Comparison of ENCODE assay signal across 8 mouse cellular contexts in genomic region chr10:81523570-81523969, GRCm38 (mm10). TPM values are rescaled to one million over a fixed set of nuclear protein-coding genes. Genes with fewer than 3 reads are reported as not detected.
DNase-seq lines count a peak whose midpoint lies in the region; ATAC-seq and TF ChIP-seq lines count a peak whose summit lies in the region.
"Had no signal": no experiment of that assay in that cellular context is flagged by ENCODE, and none has a peak within 500 bp of the region (broad histone marks: within the 10 kb centered on the region; RNA-seq: fewer than 3 reads in every experiment).

No protein-coding gene starts in this region.

- H3K27ac ChIP-seq in midbrain, embryonic 10.5 days (replicated peaks): no peak overlapping the region
- no peak overlapping the region for H3K27ac ChIP-seq in midbrain, embryonic 14.5 days (replicated peaks; ENCODE audit: low read depth, low read length)
- 0 out of 2 replicates have a peak overlapping the region, but pooled peaks have one; percentile 36 for H3K27ac ChIP-seq in embryonic facial prominence, embryonic 10.5 days (replicated peaks)
- no peak overlapping the region; the same call in 1 of the 2 replicates for H3K27ac ChIP-seq in limb, embryonic 14.5 days (replicated peaks; ENCODE audit: low read depth, low read length)
- H3K27ac ChIP-seq in stomach, embryonic 15.5 days: peak overlapping the region; percentile 77

- peaks cover 13% of the 10 kb centered on the region; the same call in 1 of the 2 replicates for H3K4me1 ChIP-seq in midbrain, embryonic 10.5 days
- no peaks in the 10 kb centered on the region for H3K4me1 ChIP-seq in midbrain, embryonic 14.5 days (ENCODE audit: control insufficient read depth, insufficient read depth, low read length)
- peaks cover 8% of the 10 kb centered on the region; the same call in 1 of the 2 replicates for H3K4me1 ChIP-seq in embryonic facial prominence, embryonic 10.5 days
- no peaks in the 10 kb centered on the region for H3K4me1 ChIP-seq in limb, embryonic 14.5 days (ENCODE audit: control insufficient read depth, insufficient read depth, low read length)
- H3K4me1 ChIP-seq in stomach, embryonic 15.5 days: peaks cover 5% of the 10 kb centered on the region; the same call in 1 of the 2 replicates

- DNase-seq in midbrain, embryonic 10.5 days (ENCODE audit: low spot score): no peak
- no peak for DNase-seq in midbrain, embryonic 14.5 days
- DNase-seq in embryonic facial prominence, embryonic 10.5 days (ENCODE audit: low spot score): no peak
- DNase-seq in limb, embryonic 14.5 days (ENCODE audit: low spot score): no peak
- DNase-seq in thymus, postnatal 36 days: no peak
- DNase-seq in layer of hippocampus, adult 11-12 months (ENCODE audit: low spot score): no peak
- DNase-seq: thymus, postnatal 4 days had no signal

- H3K4me3 ChIP-seq in midbrain, embryonic 10.5 days: 0 out of 2 replicates have a peak overlapping the region, but pooled peaks have one; percentile 9
- no peak overlapping the region for H3K4me3 ChIP-seq in midbrain, embryonic 14.5 days (replicated peaks; ENCODE audit: low read depth, low read length)
- peak overlapping the region; percentile 24 for H3K4me3 ChIP-seq in embryonic facial prominence, embryonic 10.5 days
- no peak overlapping the region for H3K4me3 ChIP-seq in limb, embryonic 14.5 days (replicated peaks; ENCODE audit: low read length)
- H3K4me3 ChIP-seq in stomach, embryonic 15.5 days (replicated peaks): peak overlapping the region; percentile 26

- WGBS in midbrain, embryonic 10.5 days: 26% methylated on average over 19 of the region's 19 CpGs
- 23% methylated on average over 19 of the region's 19 CpGs for WGBS in midbrain, embryonic 14.5 days
- whole genome bisulfite sequencing in embryonic facial prominence, embryonic 10.5 days: 19% methylated on average over 19 of the region's 19 CpGs
- 15% methylated on average over 19 of the region's 19 CpGs for WGBS in limb, embryonic 14.5 days
- WGBS in stomach, embryonic 15.5 days: 11% methylated on average over 19 of the region's 19 CpGs

- ATAC-seq in midbrain, embryonic 14.5 days (ENCODE audit: low FRiP score, low TSS enrichment): no peak
- no peak for ATAC-seq in limb, embryonic 14.5 days (ENCODE audit: low FRiP score, low read depth)
- ATAC-seq in stomach, embryonic 15.5 days (ENCODE audit: insufficient read depth, low FRiP score, low read depth): no peak

- H3K27me3 ChIP-seq in midbrain, embryonic 10.5 days (ENCODE audit: low read depth, poor library complexity, severe bottlenecking): peaks cover 22% of the 10 kb centered on the region
- H3K27me3 ChIP-seq in midbrain, embryonic 14.5 days (ENCODE audit: control insufficient read depth, insufficient read depth, low read length): no peaks in the 10 kb centered on the region
- H3K27me3 ChIP-seq in embryonic facial prominence, embryonic 10.5 days (replicated peaks; ENCODE audit: low read depth, poor library complexity, severe bottlenecking): peaks cover 26% of the 10 kb centered on the region
- no peaks in the 10 kb centered on the region; the same call in 1 of the 2 replicates for H3K27me3 ChIP-seq in limb, embryonic 14.5 days (ENCODE audit: control insufficient read depth, insufficient read depth, low read length)
- H3K27me3 ChIP-seq in stomach, embryonic 15.5 days (replicated peaks): no peaks in the 10 kb centered on the region

- TF ChIP-seq POLR2A in limb, embryonic 14.5 days (IDR thresholded peaks at IDR 0.05; ENCODE audit: borderline replicate concordance, extremely low read depth, insufficient read depth, insufficient read length): no peak

- H3K9ac ChIP-seq in midbrain, embryonic 14.5 days (replicated peaks; ENCODE audit: low read length): no peak overlapping the region
- peak overlapping the region; percentile 25; the same call in 1 of the 2 replicates for H3K9ac ChIP-seq in limb, embryonic 14.5 days (ENCODE audit: low read depth, low read length, severe bottlenecking)
- no peak overlapping the region for H3K9ac ChIP-seq in stomach, embryonic 15.5 days

- no peaks in the 10 kb centered on the region for H3K9me3 ChIP-seq in midbrain, embryonic 10.5 days (replicated peaks)
- H3K9me3 ChIP-seq in midbrain, embryonic 14.5 days (ENCODE audit: control insufficient read depth, low read length): no peaks in the 10 kb centered on the region
- H3K9me3 ChIP-seq in embryonic facial prominence, embryonic 10.5 days: no peaks in the 10 kb centered on the region
- H3K9me3 ChIP-seq in limb, embryonic 14.5 days (ENCODE audit: control insufficient read depth, low read length): no peaks in the 10 kb centered on the region
- H3K9me3 ChIP-seq in stomach, embryonic 15.5 days: no peaks in the 10 kb centered on the region

- H3K36me3 ChIP-seq in midbrain, embryonic 10.5 days: 0 out of 2 replicates have a peak, but pooled peaks cover 7% of the 10 kb centered on the region
- H3K36me3 ChIP-seq in midbrain, embryonic 14.5 days (ENCODE audit: control insufficient read depth, insufficient read depth, low read length): 0 out of 2 replicates have a peak, but pooled peaks cover 4% of the 10 kb centered on the region
- peaks cover 7% of the 10 kb centered on the region for H3K36me3 ChIP-seq in embryonic facial prominence, embryonic 10.5 days (replicated peaks)
- H3K36me3 ChIP-seq in limb, embryonic 14.5 days (ENCODE audit: control insufficient read depth, insufficient read depth, low read length): peaks cover 7% of the 10 kb centered on the region; the same call in 1 of the 2 replicates
- H3K36me3 ChIP-seq in stomach, embryonic 15.5 days: no peaks in the 10 kb centered on the region

- no peak overlapping the region for H3K4me2 ChIP-seq in midbrain, embryonic 14.5 days (ENCODE audit: low read length)
- no peak overlapping the region; the same call in 1 of the 2 replicates for H3K4me2 ChIP-seq in limb, embryonic 14.5 days (replicated peaks; ENCODE audit: low read depth, low read length, severe bottlenecking)
- peak overlapping the region; percentile 31 for H3K4me2 ChIP-seq in stomach, embryonic 15.5 days

RNA-seq across cellular contexts. Expression of gene Gna15, which starts 0.5 kb away (rescaled TPM):
- 0.53 and 0.85 TPM in 2 replicates for polyA plus RNA-seq in midbrain, embryonic 10.5 days (2016; fragmentation: Nextera tagmentation; extraction: Ambion mirVana)
- polyA plus RNA-seq in midbrain, embryonic 14.5 days (2014; fragmentation: Nextera tagmentation; extraction: Ambion mirVana): 0.69 and 0.88 TPM in 2 replicates
- 1.2 and 1.3 TPM in 2 replicates for polyA plus RNA-seq in embryonic facial prominence, embryonic 10.5 days (2016; fragmentation: Nextera tagmentation; extraction: Ambion mirVana)
- polyA plus RNA-seq in limb, embryonic 14.5 days (2012; rRNA removed): 3.7 and 3.8 TPM in 2 replicates
- 3.4 and 3.8 TPM in 2 replicates for polyA plus RNA-seq in limb, embryonic 14.5 days (2014; fragmentation: Nextera tagmentation; extraction: Ambion mirVana)
- polyA plus RNA-seq in stomach, embryonic 15.5 days (2015; fragmentation: Nextera tagmentation; extraction: Ambion mirVana): 4.4 and 5.8 TPM in 2 replicates

RNA-seq across cellular contexts. Expression of gene Gna11, which starts 21.4 kb away (rescaled TPM):
- 70.7 and 73.7 TPM in 2 replicates for polyA plus RNA-seq in midbrain, embryonic 10.5 days (2016; fragmentation: Nextera tagmentation; extraction: Ambion mirVana)
- polyA plus RNA-seq in midbrain, embryonic 14.5 days (2014; fragmentation: Nextera tagmentation; extraction: Ambion mirVana): 86.7 and 102 TPM in 2 replicates
- polyA plus RNA-seq in embryonic facial prominence, embryonic 10.5 days (2016; fragmentation: Nextera tagmentation; extraction: Ambion mirVana): 79.0 and 80.4 TPM in 2 replicates
- polyA plus RNA-seq in limb, embryonic 14.5 days (2012; rRNA removed): 97.4 and 116 TPM in 2 replicates
- 89.1 and 91.7 TPM in 2 replicates for polyA plus RNA-seq in limb, embryonic 14.5 days (2014; fragmentation: Nextera tagmentation; extraction: Ambion mirVana)
- 113 and 134 TPM in 2 replicates for polyA plus RNA-seq in stomach, embryonic 15.5 days (2015; fragmentation: Nextera tagmentation; extraction: Ambion mirVana)

RNA-seq across cellular contexts. Expression of gene S1pr4, which starts 23.6 kb away (rescaled TPM):
- polyA plus RNA-seq in midbrain, embryonic 10.5 days (2016; fragmentation: Nextera tagmentation; extraction: Ambion mirVana): 0.37 and 0.89 TPM in 2 replicates
- polyA plus RNA-seq in midbrain, embryonic 14.5 days (2014; fragmentation: Nextera tagmentation; extraction: Ambion mirVana): 0.34 and 0.47 TPM in 2 replicates
- polyA plus RNA-seq in embryonic facial prominence, embryonic 10.5 days (2016; fragmentation: Nextera tagmentation; extraction: Ambion mirVana): 0.28 and 0.51 TPM in 2 replicates
- 0.50 and 0.79 TPM in 2 replicates for polyA plus RNA-seq in limb, embryonic 14.5 days (2012; rRNA removed)
- polyA plus RNA-seq in limb, embryonic 14.5 days (2014; fragmentation: Nextera tagmentation; extraction: Ambion mirVana): 0.23 and 0.66 TPM in 2 replicates
- polyA plus RNA-seq in stomach, embryonic 15.5 days (2015; fragmentation: Nextera tagmentation; extraction: Ambion mirVana): 1.4 and 1.6 TPM in 2 replicates

RNA-seq across cellular contexts. Expression of gene Ncln, which starts 27.4 kb away (rescaled TPM):
- polyA plus RNA-seq in midbrain, embryonic 10.5 days (2016; fragmentation: Nextera tagmentation; extraction: Ambion mirVana): 84.5 and 87.5 TPM in 2 replicates
- polyA plus RNA-seq in midbrain, embryonic 14.5 days (2014; fragmentation: Nextera tagmentation; extraction: Ambion mirVana): 51.6 and 51.8 TPM in 2 replicates
- polyA plus RNA-seq in embryonic facial prominence, embryonic 10.5 days (2016; fragmentation: Nextera tagmentation; extraction: Ambion mirVana): 85.2 and 94.3 TPM in 2 replicates
- polyA plus RNA-seq in limb, embryonic 14.5 days (2012; rRNA removed): 218 and 324 TPM in 2 replicates
- 76.4 and 89.7 TPM in 2 replicates for polyA plus RNA-seq in limb, embryonic 14.5 days (2014; fragmentation: Nextera tagmentation; extraction: Ambion mirVana)
- 83.9 and 93.7 TPM in 2 replicates for polyA plus RNA-seq in stomach, embryonic 15.5 days (2015; fragmentation: Nextera tagmentation; extraction: Ambion mirVana)

RNA-seq across cellular contexts. Expression of gene Aes, which starts 35.7 kb away (rescaled TPM):
- 334 and 467 TPM in 2 replicates for polyA plus RNA-seq in midbrain, embryonic 10.5 days (2016; fragmentation: Nextera tagmentation; extraction: Ambion mirVana)
- polyA plus RNA-seq in midbrain, embryonic 14.5 days (2014; fragmentation: Nextera tagmentation; extraction: Ambion mirVana): 485 and 707 TPM in 2 replicates
- polyA plus RNA-seq in embryonic facial prominence, embryonic 10.5 days (2016; fragmentation: Nextera tagmentation; extraction: Ambion mirVana): 266 and 347 TPM in 2 replicates
- 472 and 473 TPM in 2 replicates for polyA plus RNA-seq in limb, embryonic 14.5 days (2012; rRNA removed)
- 380 and 393 TPM in 2 replicates for polyA plus RNA-seq in limb, embryonic 14.5 days (2014; fragmentation: Nextera tagmentation; extraction: Ambion mirVana)
- 692 and 697 TPM in 2 replicates for polyA plus RNA-seq in stomach, embryonic 15.5 days (2015; fragmentation: Nextera tagmentation; extraction: Ambion mirVana)

Comparison
In these comparisons a context has a peak if more than half of its experiments do, and no peak if none do; other contexts are left out.
1. H3K4me3 ChIP-seq: peak in midbrain, embryonic 10.5 days (single experiment), embryonic facial prominence, embryonic 10.5 days (single experiment) and stomach, embryonic 15.5 days (single experiment); none in midbrain, embryonic 14.5 days (single experiment) and limb, embryonic 14.5 days (single experiment).
2. H3K27ac ChIP-seq: peak in embryonic facial prominence, embryonic 10.5 days (single experiment) and stomach, embryonic 15.5 days (single experiment); none in midbrain, embryonic 10.5 days (single experiment), midbrain, embryonic 14.5 days (single experiment) and limb, embryonic 14.5 days (single experiment).